Mouse (Mus musculus): ENCODE results near the gene Pacrg. TPM values are rescaled to one million over a fixed set of nuclear protein-coding genes. Genes with fewer than 3 reads are reported as not detected.

Gene Pacrg
- polyA plus RNA-seq, 1 experiment from 2014 or later, result 2.6 TPM

DNA sequence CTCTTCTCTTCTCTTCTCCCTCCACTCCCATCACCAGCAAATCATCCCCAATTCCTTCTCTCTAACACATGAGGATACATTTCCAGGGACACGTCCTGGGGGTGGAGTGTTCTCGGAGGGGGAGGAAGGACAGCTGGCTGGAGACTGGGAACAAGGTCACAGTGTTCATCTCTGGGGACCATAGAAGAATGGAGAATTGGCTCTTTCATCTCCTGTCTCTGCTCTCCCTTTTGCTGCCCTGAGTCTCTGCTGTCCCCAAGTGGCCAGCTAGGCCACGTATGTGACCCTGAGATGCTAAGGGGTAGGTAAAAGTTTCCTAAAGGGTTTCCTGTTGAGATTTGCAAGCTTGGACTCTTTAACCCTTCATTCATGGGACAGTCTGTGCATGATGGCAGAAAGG is 347.0 kb downstream of the Pacrg start:
- no peaks in the 10 kb centered on the region for H3K36me3 ChIP-seq (replicated peaks)
- no peaks in the 10 kb centered on the region for H3K9me3 ChIP-seq
- peak overlapping the region; percentile 37; the same call in 1 of the 2 replicates for H3K27ac ChIP-seq
- H3K4me1 ChIP-seq, result peaks cover 36% of the 10 kb centered on the region
- 12% methylated on average over 3 of the region's 3 CpGs for WGBS
- no peak for DNase-seq (ENCODE audit: extremely low spot score, low spot score)
- 0 out of 2 replicates have a peak, but pooled peaks cover 3% of the 10 kb centered on the region for H3K27me3 ChIP-seq (ENCODE audit: poor library complexity, severe bottlenecking)
- H3K4me3 ChIP-seq, result no peak overlapping the region

DNA sequence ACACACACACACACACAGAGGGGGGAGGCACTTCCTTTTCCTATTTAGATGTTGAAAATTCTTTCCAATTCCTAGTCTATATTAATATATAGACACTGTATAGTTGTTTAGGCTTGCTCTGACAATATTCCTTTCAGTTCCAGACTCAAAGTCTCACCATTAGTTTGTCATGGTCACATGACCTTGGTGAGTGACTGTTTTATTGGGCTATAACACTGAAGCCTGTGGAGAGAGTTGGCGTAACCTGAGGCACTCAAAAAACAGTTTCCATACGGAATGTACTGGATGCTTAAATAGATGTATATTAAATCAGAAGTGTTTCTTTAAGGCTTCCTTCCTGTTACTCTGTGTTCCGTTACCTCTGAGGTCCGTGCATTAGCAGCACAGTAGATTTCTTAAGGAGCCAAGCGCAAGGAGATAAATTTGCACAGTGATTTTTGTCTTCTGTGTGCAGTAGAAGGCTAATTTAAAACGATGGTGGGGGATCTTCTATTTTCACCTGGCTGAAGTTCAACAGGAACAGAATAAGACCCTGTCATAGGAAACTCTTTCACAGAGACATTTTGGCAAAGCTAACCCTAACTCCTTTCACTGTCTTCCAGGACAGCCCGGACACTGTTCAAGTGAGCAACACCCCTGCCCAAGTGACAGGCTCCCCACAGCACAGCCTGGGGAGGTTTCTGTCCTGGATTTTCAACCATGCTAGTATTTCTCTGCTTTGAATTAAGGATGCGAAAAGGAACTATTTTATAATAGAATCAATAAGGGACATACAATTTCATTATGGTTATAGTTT is 349.5 kb downstream of the Pacrg start:
- H3K4me3 ChIP-seq, result no peak overlapping the region
- H3K4me1 ChIP-seq, result peaks cover 22% of the 10 kb centered on the region
- H3K36me3 ChIP-seq (replicated peaks), result no peaks in the 10 kb centered on the region
- no peak overlapping the region for H3K27ac ChIP-seq
- H3K27me3 ChIP-seq (ENCODE audit: poor library complexity, severe bottlenecking), result no peaks in the 10 kb centered on the region
- no peak for DNase-seq (ENCODE audit: extremely low spot score, low spot score)
- H3K9me3 ChIP-seq, result no peaks in the 10 kb centered on the region
- WGBS, result 85% methylated on average over 8 of the region's 8 CpGs

DNA sequence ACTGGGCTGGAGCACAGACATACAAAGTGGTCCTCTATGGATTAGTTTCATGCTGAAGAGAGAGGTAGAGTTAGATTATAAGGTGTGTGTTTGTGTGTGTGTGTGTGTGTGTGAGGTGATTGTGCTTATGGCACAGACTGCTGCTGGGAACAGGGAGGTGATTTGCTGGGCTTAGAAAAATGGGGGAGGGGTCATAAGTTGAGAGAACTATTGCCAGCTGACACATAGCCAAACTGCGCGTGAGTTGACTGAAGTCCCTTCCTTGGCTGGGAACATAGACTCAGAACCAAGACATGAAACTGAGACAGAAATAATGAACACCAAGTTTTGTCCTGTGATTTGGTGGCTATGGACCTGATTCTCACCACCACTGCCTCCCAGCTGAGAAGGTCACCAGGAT is 351.2 kb downstream of the Pacrg start:
- no peaks in the 10 kb centered on the region for H3K9me3 ChIP-seq
- peaks cover 25% of the 10 kb centered on the region for H3K4me1 ChIP-seq
- DNase-seq (ENCODE audit: extremely low spot score, low spot score), result no peak
- H3K27ac ChIP-seq, result no peak overlapping the region
- 96% methylated on average over 2 of the region's 2 CpGs for WGBS
- no peaks in the 10 kb centered on the region for H3K27me3 ChIP-seq (ENCODE audit: poor library complexity, severe bottlenecking)
- H3K4me3 ChIP-seq, result no peak overlapping the region
- H3K36me3 ChIP-seq (replicated peaks), result no peaks in the 10 kb centered on the region

DNA sequence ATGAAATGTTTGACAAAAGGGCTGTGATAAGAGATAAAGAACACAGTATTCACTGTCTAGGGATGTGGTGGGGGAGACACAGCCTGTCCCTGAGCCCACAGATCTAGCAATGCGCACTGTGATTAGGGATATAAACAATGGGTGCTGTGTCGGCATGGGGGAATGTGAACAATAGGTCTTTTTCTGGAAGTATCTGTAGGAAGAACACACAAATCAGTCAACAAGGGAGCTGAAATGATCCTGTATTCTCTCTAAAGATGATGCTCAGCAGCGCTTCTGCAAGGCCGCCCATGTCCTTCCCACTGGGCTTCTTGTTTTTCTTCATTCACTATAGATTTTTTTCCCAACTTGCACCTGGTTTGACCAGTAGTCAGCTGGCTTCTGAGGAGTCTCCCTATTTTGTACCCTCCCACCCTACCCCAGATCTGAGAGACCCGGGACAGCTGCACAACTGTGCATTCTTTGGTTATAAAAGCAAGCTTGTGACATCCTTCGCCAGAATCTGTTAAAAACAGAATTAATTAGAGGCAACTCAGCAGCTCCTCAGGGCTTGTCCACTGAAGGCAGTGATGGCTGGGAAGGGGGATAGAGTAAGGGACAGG is 356.1 kb downstream of the Pacrg start:
- no peaks in the 10 kb centered on the region for H3K36me3 ChIP-seq (replicated peaks)
- H3K9me3 ChIP-seq, result no peaks in the 10 kb centered on the region
- H3K27me3 ChIP-seq (ENCODE audit: poor library complexity, severe bottlenecking), result no peaks in the 10 kb centered on the region
- WGBS, result 48% methylated on average over 6 of the region's 6 CpGs
- peaks cover 18% of the 10 kb centered on the region for H3K4me1 ChIP-seq
- peak overlapping the region; percentile 30; the same call in 1 of the 2 replicates for H3K27ac ChIP-seq
- H3K4me3 ChIP-seq, result no peak overlapping the region
- DNase-seq (ENCODE audit: extremely low spot score, low spot score), result no peak

DNA sequence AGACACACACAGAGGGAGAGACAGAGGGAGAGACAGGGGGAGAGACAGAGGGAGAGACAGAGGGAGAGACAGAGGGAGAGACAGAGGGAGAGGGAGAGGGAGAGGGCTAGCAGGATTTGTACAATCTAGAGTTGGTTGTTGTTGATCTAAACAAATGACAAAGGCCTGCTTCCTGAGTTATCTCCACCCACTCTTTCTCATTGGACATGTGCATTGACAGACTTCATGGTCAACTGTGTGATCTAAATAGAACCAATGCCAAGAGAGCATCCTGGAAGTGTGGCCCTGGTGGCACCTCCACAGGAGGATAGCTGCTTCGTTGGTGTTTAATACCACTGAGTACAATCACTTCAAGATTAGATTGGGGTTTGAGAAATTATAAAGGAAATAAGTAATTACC is 359.0 kb downstream of the Pacrg start:
- Histone ChIP-seq H3K4me1 (peaks cover 41% of the 10 kb centered on the region), H3K4me3 (no peak overlapping the region), H3K9me3 (no peaks in the 10 kb centered on the region), H3K27me3 (ENCODE audit: poor library complexity, severe bottlenecking) (no peaks in the 10 kb centered on the region), H3K27ac (no peak overlapping the region), H3K36me3 (replicated peaks) (no peaks in the 10 kb centered on the region)
- DNase-seq (ENCODE audit: extremely low spot score, low spot score), result no peak
- WGBS, result 83% methylated on average over 1 of the region's 1 CpGs

DNA sequence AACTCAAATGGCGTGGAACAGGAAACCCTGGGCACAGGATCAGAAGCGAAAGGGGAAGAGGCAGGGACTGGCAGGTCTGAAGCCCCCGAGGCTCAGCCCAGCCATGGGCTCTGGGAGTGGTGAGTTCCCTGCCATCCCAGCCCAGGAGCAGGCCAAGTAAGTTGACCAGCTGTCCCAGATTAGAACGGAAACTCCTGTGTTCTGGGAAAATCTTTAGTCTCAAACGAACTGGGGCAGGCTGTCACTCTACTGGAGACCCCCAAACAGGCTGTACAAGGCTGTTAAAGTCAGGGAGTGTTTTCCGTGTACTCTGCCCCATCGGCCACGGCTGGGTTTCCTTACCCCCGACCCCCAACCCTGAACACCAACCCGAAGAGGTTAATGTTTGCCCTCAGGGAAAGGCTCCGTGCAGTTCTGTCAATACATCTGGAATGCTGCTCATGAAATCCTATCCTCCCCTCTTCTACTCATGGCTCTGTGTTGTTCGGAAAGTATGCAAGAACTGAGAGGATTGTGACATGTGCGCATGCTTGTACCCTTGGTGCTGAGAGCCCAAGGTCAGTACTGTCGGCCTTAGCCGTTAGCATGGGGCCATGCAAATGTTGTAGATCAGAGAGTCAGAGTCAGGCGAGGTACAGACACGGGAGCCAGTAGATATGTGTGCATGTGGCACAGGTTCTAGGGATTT is 360.9 kb downstream of the Pacrg start:
- no peaks in the 10 kb centered on the region for H3K36me3 ChIP-seq (replicated peaks)
- 64% methylated on average over 17 of the region's 17 CpGs for WGBS
- peak; percentile 36 for DNase-seq (ENCODE audit: extremely low spot score, low spot score)
- peaks cover 36% of the 10 kb centered on the region for H3K4me1 ChIP-seq
- H3K27ac ChIP-seq, result peak overlapping the region; percentile 26
- H3K4me3 ChIP-seq, result no peak overlapping the region
- H3K9me3 ChIP-seq, result no peaks in the 10 kb centered on the region
- no peaks in the 10 kb centered on the region for H3K27me3 ChIP-seq (ENCODE audit: poor library complexity, severe bottlenecking)

DNA sequence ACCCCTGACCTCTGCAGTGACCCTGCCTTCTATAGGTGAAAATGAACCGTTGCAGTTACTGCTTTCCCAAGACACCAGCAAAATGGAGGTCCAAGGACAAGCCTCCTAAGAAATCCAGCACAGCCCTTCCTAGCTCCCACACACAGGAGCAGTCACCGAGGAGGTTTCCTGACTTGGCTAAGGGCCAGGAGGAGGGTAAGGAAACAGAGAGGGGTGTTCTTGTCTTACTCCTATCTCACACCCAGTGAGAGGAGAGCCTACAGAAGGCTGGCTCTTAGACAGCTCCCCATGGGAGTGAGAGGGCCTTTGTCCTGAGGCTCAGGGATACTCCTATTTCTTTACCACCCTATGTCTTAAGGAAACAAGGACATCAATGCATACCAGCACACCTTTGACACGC is 361.7 kb downstream of the Pacrg start:
- Histone ChIP-seq H3K27ac (peak overlapping the region; percentile 26), H3K36me3 (replicated peaks) (no peaks in the 10 kb centered on the region), H3K4me3 (no peak overlapping the region), H3K27me3 (ENCODE audit: poor library complexity, severe bottlenecking) (no peaks in the 10 kb centered on the region), H3K9me3 (no peaks in the 10 kb centered on the region), H3K4me1 (peaks cover 31% of the 10 kb centered on the region)
- WGBS, result 84% methylated on average over 3 of the region's 3 CpGs
- DNase-seq (ENCODE audit: extremely low spot score, low spot score), result no peak

DNA sequence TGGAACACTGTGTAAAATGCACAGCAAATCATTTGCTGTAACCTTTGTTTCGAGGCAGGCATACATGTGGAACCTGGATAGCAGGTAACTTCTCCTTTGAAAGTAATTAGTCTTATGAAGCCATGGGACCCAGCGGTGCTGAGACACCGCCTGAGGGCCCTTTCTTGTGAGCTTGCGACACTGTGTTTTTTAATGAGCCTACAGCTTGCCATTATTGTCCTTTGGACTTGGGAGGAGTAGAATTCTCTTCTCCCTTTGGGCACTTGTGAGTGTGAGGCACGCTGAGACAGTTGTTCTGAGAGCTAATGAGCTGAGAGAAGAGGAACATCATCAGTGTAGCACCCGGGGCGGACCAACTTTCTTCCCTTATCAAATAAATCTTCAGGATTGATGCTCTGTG is 363.3 kb downstream of the Pacrg start:
- no peaks in the 10 kb centered on the region for H3K9me3 ChIP-seq
- H3K27me3 ChIP-seq (ENCODE audit: poor library complexity, severe bottlenecking), result no peaks in the 10 kb centered on the region
- H3K4me1 ChIP-seq, result peaks cover 31% of the 10 kb centered on the region
- 0 out of 2 replicates have a peak overlapping the region, but pooled peaks have one; percentile 54 for H3K27ac ChIP-seq
- WGBS, result 78% methylated on average over 7 of the region's 7 CpGs
- DNase-seq (ENCODE audit: extremely low spot score, low spot score), result no peak
- no peaks in the 10 kb centered on the region for H3K36me3 ChIP-seq (replicated peaks)
- no peak overlapping the region for H3K4me3 ChIP-seq

DNA sequence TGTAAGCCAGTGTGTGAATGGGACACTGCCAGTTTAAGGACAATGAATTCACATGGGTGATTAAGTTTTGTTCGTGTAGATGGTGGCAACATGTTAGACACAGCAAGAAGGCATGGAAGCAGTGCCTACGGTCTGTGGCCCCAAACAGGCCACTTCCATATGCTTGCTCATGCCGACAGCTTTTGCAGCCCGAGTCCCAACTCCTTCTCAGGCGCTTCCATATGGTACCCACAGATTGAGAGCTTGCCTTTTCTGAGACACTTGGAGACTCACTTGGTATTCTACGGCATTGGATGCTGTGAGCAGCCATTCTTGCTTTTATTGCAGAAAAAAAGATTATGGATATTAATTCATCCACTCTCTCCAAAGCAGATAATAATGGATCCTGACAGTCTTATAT is 365.1 kb downstream of the Pacrg start:
- no peaks in the 10 kb centered on the region for H3K36me3 ChIP-seq (replicated peaks)
- DNase-seq (ENCODE audit: extremely low spot score, low spot score), result no peak
- 92% methylated on average over 6 of the region's 6 CpGs for WGBS

DNA sequence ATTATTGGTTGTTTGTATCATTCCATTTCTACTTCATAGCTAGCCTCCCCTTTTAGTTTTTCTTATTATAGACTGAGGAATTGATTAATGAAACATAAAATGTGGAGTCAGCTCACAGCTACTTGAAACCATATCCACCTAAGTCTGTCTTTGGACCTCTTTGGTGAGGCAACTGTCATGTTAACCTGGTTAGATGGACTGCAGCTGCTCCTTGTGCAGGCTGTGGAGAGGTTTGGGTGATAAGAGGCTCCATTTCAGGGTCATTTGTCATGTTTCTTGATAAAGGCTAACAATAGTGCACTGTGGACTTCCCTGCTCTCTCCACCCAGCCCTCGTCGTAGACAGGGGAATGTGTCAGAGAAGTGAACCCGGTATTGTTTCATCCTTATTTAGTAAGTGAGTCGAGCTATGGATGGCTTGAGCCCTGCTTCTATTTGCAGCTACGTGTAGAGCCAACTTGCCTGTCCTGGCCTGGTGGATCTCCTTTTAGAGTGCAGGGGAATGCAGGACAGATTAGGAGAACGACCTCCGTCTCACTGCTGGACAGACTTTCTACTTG is 366.2 kb downstream of the Pacrg start:
- Histone ChIP-seq H3K4me3 (no peak overlapping the region), H3K36me3 (replicated peaks) (no peaks in the 10 kb centered on the region), H3K27me3 (ENCODE audit: poor library complexity, severe bottlenecking) (no peaks in the 10 kb centered on the region), H3K9me3 (no peaks in the 10 kb centered on the region), H3K27ac (no peak overlapping the region), H3K4me1 (peaks cover 22% of the 10 kb centered on the region)
- DNase-seq (ENCODE audit: extremely low spot score, low spot score), result no peak
- 79% methylated on average over 7 of the region's 7 CpGs for WGBS

More for the DNA sequence above, 365.1 kb downstream of the Pacrg start:
- Histone ChIP-seq H3K27ac (no peak overlapping the region), H3K4me3 (no peak overlapping the region), H3K27me3 (ENCODE audit: poor library complexity, severe bottlenecking) (no peaks in the 10 kb centered on the region), H3K9me3 (no peaks in the 10 kb centered on the region), H3K4me1 (peaks cover 27% of the 10 kb centered on the region)

DNA sequence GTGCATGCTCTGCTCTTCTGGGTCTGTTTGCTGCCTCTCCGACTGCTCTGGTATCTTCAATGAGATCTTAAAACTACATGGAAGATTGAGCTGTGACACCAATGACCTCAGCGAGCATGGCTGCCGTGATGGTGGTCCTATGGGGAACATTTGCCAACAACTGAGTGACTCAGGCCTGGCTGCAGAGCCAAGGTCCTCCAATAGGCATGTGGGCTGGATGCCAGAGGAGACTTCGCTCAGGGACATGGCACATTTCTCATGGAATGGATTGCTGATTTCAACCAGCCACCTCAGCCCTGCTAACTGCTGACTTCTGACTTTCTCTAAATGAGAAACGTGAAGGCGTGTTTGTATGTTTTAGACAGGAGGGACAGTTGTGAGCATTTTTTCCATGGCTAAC is 366.9 kb downstream of the Pacrg start:
- Histone ChIP-seq H3K4me3 (no peak overlapping the region), H3K27me3 (ENCODE audit: poor library complexity, severe bottlenecking) (no peaks in the 10 kb centered on the region), H3K27ac (no peak overlapping the region), H3K4me1 (peaks cover 15% of the 10 kb centered on the region), H3K9me3 (no peaks in the 10 kb centered on the region), H3K36me3 (replicated peaks) (no peaks in the 10 kb centered on the region)
- DNase-seq (ENCODE audit: extremely low spot score, low spot score), result no peak
- WGBS, result 90% methylated on average over 6 of the region's 6 CpGs

DNA sequence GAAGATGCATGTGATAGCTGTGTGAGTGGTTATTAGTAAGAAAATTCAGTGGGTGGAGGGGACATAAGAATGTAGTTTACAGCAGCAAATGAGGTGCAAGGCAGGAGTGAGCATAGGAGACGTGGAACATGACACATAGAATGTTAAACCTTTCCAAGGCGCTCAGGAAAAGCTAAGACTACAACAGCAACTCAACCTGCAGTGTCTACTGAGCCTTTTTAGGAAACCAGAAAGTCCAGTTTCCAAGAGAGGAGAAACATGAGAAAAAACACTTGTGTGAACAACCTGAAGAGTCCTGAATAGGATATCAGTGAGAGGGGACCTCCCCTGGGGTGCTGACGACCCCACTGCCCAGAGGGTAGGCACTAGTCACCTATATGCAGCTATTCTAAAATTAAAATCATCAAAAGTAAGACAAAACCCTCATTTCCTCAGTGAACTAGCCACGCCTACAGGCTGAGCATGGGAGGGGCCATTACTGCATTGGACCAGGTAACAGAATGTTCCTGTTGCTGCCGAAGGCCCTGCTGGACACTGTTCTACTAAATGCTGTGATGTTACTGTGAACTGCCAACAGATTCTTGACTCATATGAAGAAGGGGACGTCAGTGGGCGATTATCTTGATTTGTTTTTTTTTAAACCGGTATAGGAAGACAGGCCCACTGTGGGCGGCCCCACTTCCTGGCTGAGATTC is 370.1 kb downstream of the Pacrg start:
- Histone ChIP-seq H3K9me3 (no peaks in the 10 kb centered on the region), H3K4me1 (no peaks in the 10 kb centered on the region), H3K27ac (no peak overlapping the region), H3K4me3 (no peak overlapping the region), H3K36me3 (replicated peaks) (no peaks in the 10 kb centered on the region), H3K27me3 (ENCODE audit: poor library complexity, severe bottlenecking) (no peaks in the 10 kb centered on the region)
- no peak for DNase-seq (ENCODE audit: extremely low spot score, low spot score)
- WGBS, result 89% methylated on average over 9 of the region's 9 CpGs

Data from forebrain, embryonic 10.5 days (tissue).